33 mouse cellular contexts compared by ENCODE assay signal in genomic region chr1:92651467-92651866, GRCm38 (mm10). TPM values are rescaled to one million over a fixed set of nuclear protein-coding genes. Genes with fewer than 3 reads are reported as not detected.
DNase-seq lines count a peak whose midpoint lies in the region; ATAC-seq lines count a peak whose summit lies in the region.
"Had no signal": no experiment of that assay in that cellular context is flagged by ENCODE, and none has a peak within 500 bp of the region (broad histone marks: within the 10 kb centered on the region; RNA-seq: fewer than 3 reads in every experiment).

No protein-coding gene starts in this region.

- 55% methylated on average over 3 of the region's 3 CpGs for WGBS in hindbrain, embryonic 16.5 days
- WGBS in hindbrain, embryonic 12.5 days: 66% methylated on average over 3 of the region's 3 CpGs
- 49% methylated on average over 3 of the region's 3 CpGs for WGBS in neural tube, embryonic 11.5 days
- WGBS in forebrain, embryonic 14.5 days: 56% methylated on average over 3 of the region's 3 CpGs
- 34% methylated on average over 3 of the region's 3 CpGs for WGBS in neural tube, embryonic 15.5 days

- H3K4me2 ChIP-seq in hindbrain, embryonic 16.5 days (ENCODE audit: low read length): no peak overlapping the region
- H3K4me2 ChIP-seq in hindbrain, embryonic 12.5 days (replicated peaks): no peak overlapping the region
- no peak overlapping the region for H3K4me2 ChIP-seq in neural tube, embryonic 11.5 days (ENCODE audit: low read depth)
- H3K4me2 ChIP-seq in forebrain, embryonic 14.5 days (ENCODE audit: low read length): no peak overlapping the region
- no peak overlapping the region for H3K4me2 ChIP-seq in neural tube, embryonic 15.5 days
- H3K4me2 ChIP-seq: embryonic facial prominence, embryonic 13.5 days; heart, embryonic 11.5 days; liver, embryonic 15.5 days; lung, embryonic 15.5 days; midbrain, embryonic 12.5 days; stomach, embryonic 15.5 days had no signal

- H3K27me3 ChIP-seq in hindbrain, embryonic 16.5 days (replicated peaks; ENCODE audit: control insufficient read depth, insufficient read depth, low read length): no peaks in the 10 kb centered on the region
- H3K27me3 ChIP-seq in hindbrain, embryonic 12.5 days: peaks cover 2% of the 10 kb centered on the region; the same call in 1 of the 2 replicates
- no peaks in the 10 kb centered on the region for H3K27me3 ChIP-seq in neural tube, embryonic 11.5 days (ENCODE audit: control insufficient read depth, insufficient read depth, low read length)
- H3K27me3 ChIP-seq in forebrain, embryonic 14.5 days (replicated peaks; ENCODE audit: control insufficient read depth, insufficient read depth, low read length): no peaks in the 10 kb centered on the region
- H3K27me3 ChIP-seq in neural tube, embryonic 15.5 days (replicated peaks): 0 out of 2 replicates have a peak, but pooled peaks cover under 1% of the 10 kb centered on the region
- H3K27me3 ChIP-seq: lung, embryonic 15.5 days; stomach, embryonic 15.5 days had no signal

- H3K4me3 ChIP-seq in hindbrain, embryonic 16.5 days (ENCODE audit: low read length): no peak overlapping the region
- H3K4me3 ChIP-seq in hindbrain, embryonic 12.5 days: no peak overlapping the region
- no peak overlapping the region for H3K4me3 ChIP-seq in neural tube, embryonic 11.5 days (ENCODE audit: low read depth, low read length)
- no peak overlapping the region for H3K4me3 ChIP-seq in forebrain, embryonic 14.5 days (ENCODE audit: low read depth, low read length)
- no peak overlapping the region for H3K4me3 ChIP-seq in neural tube, embryonic 15.5 days (replicated peaks)
- H3K4me3 ChIP-seq: embryonic facial prominence, embryonic 13.5 days; liver, embryonic 15.5 days; lung, embryonic 15.5 days; midbrain, embryonic 12.5 days; myocyte; stomach, embryonic 15.5 days had no signal

- ATAC-seq in hindbrain, embryonic 16.5 days: peak; percentile 68; the same call in 1 of the 2 replicates
- ATAC-seq in hindbrain, embryonic 12.5 days (ENCODE audit: low FRiP score): no peak
- no peak for ATAC-seq in neural tube, embryonic 11.5 days (ENCODE audit: insufficient read depth, low FRiP score, low TSS enrichment)
- no peak for ATAC-seq in forebrain, embryonic 14.5 days
- ATAC-seq in neural tube, embryonic 15.5 days (ENCODE audit: low FRiP score): no peak
- ATAC-seq: intestine, postnatal 0 days had no signal

- no peak overlapping the region for H3K27ac ChIP-seq in hindbrain, embryonic 16.5 days (ENCODE audit: low read depth, low read length)
- no peak overlapping the region for H3K27ac ChIP-seq in hindbrain, embryonic 12.5 days
- no peak overlapping the region for H3K27ac ChIP-seq in neural tube, embryonic 11.5 days (ENCODE audit: low read depth, low read length)
- H3K27ac ChIP-seq in forebrain, embryonic 14.5 days (ENCODE audit: low read depth, low read length): no peak overlapping the region
- H3K27ac ChIP-seq in neural tube, embryonic 15.5 days (replicated peaks): 0 out of 2 replicates have a peak overlapping the region, but pooled peaks have one; percentile 13
- H3K27ac ChIP-seq: embryonic facial prominence, embryonic 13.5 days; liver, embryonic 15.5 days; lung, embryonic 15.5 days; midbrain, embryonic 12.5 days; stomach, embryonic 15.5 days had no signal

- no peak for DNase-seq in neural tube, embryonic 11.5 days (ENCODE audit: low spot score)
- no peak for DNase-seq in neural tube, embryonic 10.5 days (ENCODE audit: extremely low spot score, low spot score)
- peak; percentile 3 for DNase-seq in forebrain, embryonic 14.5 days (ENCODE audit: low spot score)
- DNase-seq in thymus, postnatal 10 days (ENCODE audit: low spot score in 2 of 2): no peak
- no peak for DNase-seq in lung, adult 18-20 months
- DNase-seq: B cell, adult 2 months; cerebellum, adult 18-20 months; cerebellum, postnatal 10 days; gastrocnemius, postnatal 36 days; heart, adult 18-20 months; heart, postnatal 36 days; kidney, adult 9 months; kidney, postnatal 10 days; layer of hippocampus, adult 9-11 months; liver; right cerebral cortex, postnatal 25 days; thymus, postnatal 14 days had no signal

- no peaks in the 10 kb centered on the region for H3K9me3 ChIP-seq in hindbrain, embryonic 16.5 days (ENCODE audit: control insufficient read depth, low read length)
- H3K9me3 ChIP-seq in hindbrain, embryonic 12.5 days (replicated peaks): no peaks in the 10 kb centered on the region
- no peaks in the 10 kb centered on the region for H3K9me3 ChIP-seq in neural tube, embryonic 11.5 days (ENCODE audit: control insufficient read depth, low read length)
- H3K9me3 ChIP-seq in forebrain, embryonic 14.5 days (replicated peaks; ENCODE audit: control insufficient read depth, low read length): no peaks in the 10 kb centered on the region
- H3K9me3 ChIP-seq in neural tube, embryonic 15.5 days (replicated peaks): no peaks in the 10 kb centered on the region
- H3K9me3 ChIP-seq: embryonic facial prominence, embryonic 13.5 days; liver, embryonic 15.5 days; lung, embryonic 15.5 days; midbrain, embryonic 12.5 days; stomach, embryonic 15.5 days had no signal

- H3K9ac ChIP-seq in hindbrain, embryonic 16.5 days (ENCODE audit: low read depth, low read length): no peak overlapping the region
- no peak overlapping the region for H3K9ac ChIP-seq in hindbrain, embryonic 12.5 days
- 0 out of 2 replicates have a peak overlapping the region, but pooled peaks have one; percentile 23 for H3K9ac ChIP-seq in neural tube, embryonic 11.5 days (ENCODE audit: low read length)
- peak overlapping the region; percentile 22; the same call in 1 of the 2 replicates for H3K9ac ChIP-seq in forebrain, embryonic 14.5 days (ENCODE audit: low read length)
- no peak overlapping the region for H3K9ac ChIP-seq in neural tube, embryonic 15.5 days (replicated peaks)
- H3K9ac ChIP-seq: embryonic facial prominence, embryonic 13.5 days; liver, embryonic 15.5 days; lung, embryonic 15.5 days; midbrain, embryonic 12.5 days; stomach, embryonic 15.5 days had no signal

- peaks cover 7% of the 10 kb centered on the region for H3K4me1 ChIP-seq in hindbrain, embryonic 16.5 days (ENCODE audit: control insufficient read depth, insufficient read depth, low read depth, low read length)
- H3K4me1 ChIP-seq in hindbrain, embryonic 12.5 days: no peaks in the 10 kb centered on the region
- H3K4me1 ChIP-seq in neural tube, embryonic 11.5 days (ENCODE audit: control insufficient read depth, insufficient read depth, low read length): no peaks in the 10 kb centered on the region
- H3K4me1 ChIP-seq in forebrain, embryonic 14.5 days (ENCODE audit: control insufficient read depth, insufficient read depth, low read length): no peaks in the 10 kb centered on the region; the same call in 1 of the 2 replicates
- H3K4me1 ChIP-seq in neural tube, embryonic 15.5 days: peaks cover 15% of the 10 kb centered on the region
- H3K4me1 ChIP-seq: midbrain, embryonic 12.5 days had no signal

- no peaks in the 10 kb centered on the region for H3K36me3 ChIP-seq in hindbrain, embryonic 16.5 days (ENCODE audit: control insufficient read depth, insufficient read depth, low read length)
- H3K36me3 ChIP-seq in hindbrain, embryonic 12.5 days: no peaks in the 10 kb centered on the region
- no peaks in the 10 kb centered on the region for H3K36me3 ChIP-seq in neural tube, embryonic 11.5 days (ENCODE audit: control insufficient read depth, insufficient read depth, low read length)
- no peaks in the 10 kb centered on the region for H3K36me3 ChIP-seq in forebrain, embryonic 14.5 days (ENCODE audit: control insufficient read depth, insufficient read depth, low read length)
- H3K36me3 ChIP-seq in neural tube, embryonic 15.5 days: no peaks in the 10 kb centered on the region
- H3K36me3 ChIP-seq: embryonic facial prominence, embryonic 13.5 days; liver, embryonic 15.5 days; lung, embryonic 15.5 days; midbrain, embryonic 12.5 days; stomach, embryonic 15.5 days had no signal

RNA-seq across cellular contexts. Expression of gene Otos, which starts 2.8 kb away (rescaled TPM):
- polyA plus RNA-seq in hindbrain, embryonic 16.5 days (2015; fragmentation: Nextera tagmentation; extraction: Ambion mirVana): 0.19 and 0.29 TPM in 2 replicates
- not detected in 2 replicates for polyA plus RNA-seq in hindbrain, embryonic 12.5 days (2016; fragmentation: Nextera tagmentation; extraction: Ambion mirVana)
- polyA plus RNA-seq in neural tube, embryonic 11.5 days (2014; fragmentation: Nextera tagmentation; extraction: Ambion mirVana): 0.08 and 0.62 TPM in 2 replicates
- polyA plus RNA-seq in forebrain, embryonic 14.5 days (2014; fragmentation: Nextera tagmentation; extraction: Ambion mirVana): 0.11 TPM in 1 of 2 replicates, not detected in the other
- polyA plus RNA-seq in neural tube, embryonic 15.5 days (2015; fragmentation: Nextera tagmentation; extraction: Ambion mirVana): 0.33 and 0.73 TPM in 2 replicates
- polyA plus RNA-seq: embryonic facial prominence, embryonic 13.5 days; heart, embryonic 11.5 days; intestine, postnatal 0 days; limb, embryonic 11.5 days; midbrain, embryonic 12.5 days had no signal

RNA-seq across cellular contexts. Expression of gene Cops9, which starts 9.7 kb away (rescaled TPM):
- polyA plus RNA-seq in hindbrain, embryonic 16.5 days (2015; fragmentation: Nextera tagmentation; extraction: Ambion mirVana): 496 and 558 TPM in 2 replicates
- 333 and 394 TPM in 2 replicates for polyA plus RNA-seq in hindbrain, embryonic 12.5 days (2016; fragmentation: Nextera tagmentation; extraction: Ambion mirVana)
- 408 and 434 TPM in 2 replicates for polyA plus RNA-seq in neural tube, embryonic 11.5 days (2014; fragmentation: Nextera tagmentation; extraction: Ambion mirVana)
- polyA plus RNA-seq in forebrain, embryonic 14.5 days (2014; fragmentation: Nextera tagmentation; extraction: Ambion mirVana): 509 and 677 TPM in 2 replicates
- 541 and 661 TPM in 2 replicates for polyA plus RNA-seq in neural tube, embryonic 15.5 days (2015; fragmentation: Nextera tagmentation; extraction: Ambion mirVana)

RNA-seq across cellular contexts. Expression of gene Olfr12, which starts 33.9 kb away (rescaled TPM):
- 0.24 TPM in 1 of 2 replicates, not detected in the other for polyA plus RNA-seq in hindbrain, embryonic 16.5 days (2015; fragmentation: Nextera tagmentation; extraction: Ambion mirVana)
- not detected in 2 replicates for polyA plus RNA-seq in hindbrain, embryonic 12.5 days (2016; fragmentation: Nextera tagmentation; extraction: Ambion mirVana)
- not detected in 2 replicates for polyA plus RNA-seq in neural tube, embryonic 11.5 days (2014; fragmentation: Nextera tagmentation; extraction: Ambion mirVana)
- polyA plus RNA-seq in forebrain, embryonic 14.5 days (2014; fragmentation: Nextera tagmentation; extraction: Ambion mirVana): not detected in 2 replicates
- polyA plus RNA-seq in neural tube, embryonic 15.5 days (2015; fragmentation: Nextera tagmentation; extraction: Ambion mirVana): not detected in 2 replicates
- polyA plus RNA-seq: embryonic facial prominence, embryonic 13.5 days; heart, embryonic 11.5 days; heart, embryonic 16.5 days; intestine, postnatal 0 days; large intestine, adult 2 months; limb, embryonic 11.5 days; liver, embryonic 15.5 days; lung, embryonic 15.5 days; myocyte; neural tube, embryonic 14.5 days; stomach, embryonic 15.5 days; urinary bladder, adult 2 months had no signal

RNA-seq across cellular contexts. Expression of gene Olfr1410, which starts 45.9 kb away (rescaled TPM):
- not detected in 2 replicates for polyA plus RNA-seq in hindbrain, embryonic 16.5 days (2015; fragmentation: Nextera tagmentation; extraction: Ambion mirVana)
- not detected in 2 replicates for polyA plus RNA-seq in hindbrain, embryonic 12.5 days (2016; fragmentation: Nextera tagmentation; extraction: Ambion mirVana)
- polyA plus RNA-seq in neural tube, embryonic 11.5 days (2014; fragmentation: Nextera tagmentation; extraction: Ambion mirVana): not detected in 2 replicates
- not detected in 2 replicates for polyA plus RNA-seq in forebrain, embryonic 14.5 days (2014; fragmentation: Nextera tagmentation; extraction: Ambion mirVana)
- polyA plus RNA-seq in neural tube, embryonic 15.5 days (2015; fragmentation: Nextera tagmentation; extraction: Ambion mirVana): not detected in 2 replicates
- polyA plus RNA-seq: embryonic facial prominence, embryonic 13.5 days; heart, embryonic 11.5 days; heart, embryonic 16.5 days; intestine, postnatal 0 days; large intestine, adult 2 months; limb, embryonic 11.5 days; liver, embryonic 15.5 days; lung, embryonic 15.5 days; midbrain, embryonic 12.5 days; myocyte; neural tube, embryonic 14.5 days; stomach, embryonic 15.5 days; urinary bladder, adult 2 months had no signal

RNA-seq across cellular contexts. Expression of gene Olfr1411, which starts 57.3 kb away (rescaled TPM):
- not detected in 2 replicates for polyA plus RNA-seq in hindbrain, embryonic 16.5 days (2015; fragmentation: Nextera tagmentation; extraction: Ambion mirVana)
- polyA plus RNA-seq in hindbrain, embryonic 12.5 days (2016; fragmentation: Nextera tagmentation; extraction: Ambion mirVana): not detected in 2 replicates
- polyA plus RNA-seq in neural tube, embryonic 11.5 days (2014; fragmentation: Nextera tagmentation; extraction: Ambion mirVana): not detected in 2 replicates
- polyA plus RNA-seq in forebrain, embryonic 14.5 days (2014; fragmentation: Nextera tagmentation; extraction: Ambion mirVana): not detected in 2 replicates
- not detected in 2 replicates for polyA plus RNA-seq in neural tube, embryonic 15.5 days (2015; fragmentation: Nextera tagmentation; extraction: Ambion mirVana)
- polyA plus RNA-seq: embryonic facial prominence, embryonic 13.5 days; heart, embryonic 11.5 days; heart, embryonic 16.5 days; intestine, postnatal 0 days; large intestine, adult 2 months; limb, embryonic 11.5 days; liver, embryonic 15.5 days; lung, embryonic 15.5 days; midbrain, embryonic 12.5 days; myocyte; neural tube, embryonic 14.5 days; stomach, embryonic 15.5 days; urinary bladder, adult 2 months had no signal

Comparison
In these comparisons a context has a peak if more than half of its experiments do, and no peak if none do; other contexts are left out.
1. H3K9ac ChIP-seq: peak in neural tube, embryonic 11.5 days (single experiment) and forebrain, embryonic 14.5 days (single experiment); none in hindbrain, embryonic 16.5 days (single experiment), hindbrain, embryonic 12.5 days (single experiment) and neural tube, embryonic 15.5 days (single experiment).